Mouse (Mus musculus) lung, embryonic 14.5 days (tissue): ENCODE results near the gene Pitpnm1. TPM values are rescaled to one million over a fixed set of nuclear protein-coding genes. Genes with fewer than 3 reads are reported as not detected.
"Not testable (repeated sequence)": the region's sequence is repeated elsewhere in the genome, so short reads cannot be mapped to it uniquely, and the experiment has no call there.

ENCODE experiments used
- ATAC-seq: fragments of 200-750 bp; cut with Nextera tagmentation; 2 replicates; pipeline ENCODE4 v1.8.0; 2017; ENCODE audit warnings: mild to moderate bottlenecking, moderate TSS enrichment, moderate library complexity; ENCODE audit not compliant: insufficient read depth
- DNase-seq: peaks from one replicate; pipeline ENCODE4 v3.0.0-alpha.2; 2015
- H3K27ac ChIP-seq: fragments of 300-500 bp; sonication (generic); 2 replicates; pipeline ENCODE4 v1.5.1; 2014; ENCODE audit warnings: low read depth, mild to moderate bottlenecking, moderate library complexity
- H3K27me3 ChIP-seq: fragments of 300-500 bp; sonication (generic); 2 replicates; pipeline ENCODE4 v1.6.1; 2014; ENCODE audit warnings: low read length, control low read depth; ENCODE audit not compliant: insufficient read depth
- H3K36me3 ChIP-seq: fragments of 300-500 bp; sonication (generic); 2 replicates; pipeline ENCODE4 v1.6.1; 2014; ENCODE audit warnings: control low read depth; ENCODE audit not compliant: insufficient read depth
- H3K4me1 ChIP-seq: fragments of 300-500 bp; sonication (generic); 2 replicates; pipeline ENCODE4 v1.6.1; 2014; ENCODE audit warnings: antibody characterized with exemption, control low read depth; ENCODE audit not compliant: insufficient read depth
- H3K4me2 ChIP-seq: fragments of 300-500 bp; sonication (generic); 2 replicates; pipeline ENCODE4 v1.6.1; 2014; ENCODE audit warnings: mild to moderate bottlenecking
- H3K4me3 ChIP-seq: fragments of 300-500 bp; sonication (generic); 2 replicates; pipeline ENCODE4 v1.5.1; 2014; ENCODE audit warnings: low read depth, low read length
- H3K9ac ChIP-seq: fragments of 300-500 bp; sonication (generic); 2 replicates; pipeline ENCODE4 v1.6.1; 2014
- H3K9me3 ChIP-seq: fragments of 300-500 bp; sonication (generic); 2 replicates; pipeline ENCODE4 v1.6.1; 2016; ENCODE audit warnings: low read depth, low read length, control low read depth
- CTCF ChIP-seq: IDR thresholded peaks from 2 replicates; pipeline ENCODE4 v1.5.1; 2016; ENCODE audit warnings: antibody characterized with exemption, low read depth
- WGBS: fragments of 180-500 bp; shearing (Covaris S2); extraction: QIAGEN DNeasy Blood & Tissue Kit; methylation state at CpG from one replicate; pipeline ENCODE4 v1.1.7; 2014; 5-methylcytosine and 5-hydroxymethylcytosine counted together
- polyA plus RNA-seq: library from polyadenylated mRNA; unstranded; fragments of >200 nt; fragmentation: Nextera tagmentation; extraction: Ambion mirVana; gene quantifications from 2 replicates; pipeline ENCODE4 v1.2.1, GENCODE M21; 2014

Gene Pitpnm1
- polyA plus RNA-seq, 1 experiment from 2014 or later, result 5.5 TPM

DNA sequence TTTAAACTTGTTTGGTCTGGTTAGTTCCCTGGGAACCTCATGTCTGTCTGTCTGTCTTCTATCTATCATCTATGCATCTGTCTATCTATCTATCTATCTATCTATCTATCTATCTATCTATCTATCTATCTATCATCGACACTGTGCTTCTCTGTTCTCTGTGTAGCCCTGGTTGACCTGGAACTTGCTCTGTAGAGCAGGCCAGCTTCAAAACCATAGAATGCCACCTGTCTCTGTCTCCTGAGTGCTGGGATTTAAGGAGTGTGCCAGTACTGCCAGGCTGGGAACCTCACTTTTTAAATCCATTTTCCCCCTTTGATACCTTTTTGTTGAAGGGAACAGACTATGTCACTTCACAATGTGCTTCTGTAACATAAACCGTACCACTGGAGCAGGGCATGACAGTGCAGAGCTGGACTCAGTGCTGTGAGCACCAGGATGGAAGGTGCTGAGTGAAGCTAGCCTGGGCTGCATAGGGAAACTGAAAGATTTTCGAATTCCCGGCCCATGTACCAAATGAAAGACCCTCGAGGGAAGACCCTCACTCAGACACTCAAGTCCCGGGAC lies 38.8 kb upstream of the Pitpnm1 start:
- Histone ChIP-seq H3K36me3 (no peaks in the 10 kb centered on the region), H3K27ac (no peak overlapping the region), H3K9ac (no peak overlapping the region), H3K4me2 (no peak overlapping the region), H3K4me1 (no peaks in the 10 kb centered on the region), H3K4me3 (no peak overlapping the region), H3K27me3 (0 out of 2 replicates have a peak, but pooled peaks cover 6% of the 10 kb centered on the region), H3K9me3 (no peaks in the 10 kb centered on the region)
- no peak for TF ChIP-seq CTCF
- ATAC-seq, result no peak
- DNase-seq, result no peak
- 94% methylated on average over 6 of the region's 6 CpGs for WGBS

DNA sequence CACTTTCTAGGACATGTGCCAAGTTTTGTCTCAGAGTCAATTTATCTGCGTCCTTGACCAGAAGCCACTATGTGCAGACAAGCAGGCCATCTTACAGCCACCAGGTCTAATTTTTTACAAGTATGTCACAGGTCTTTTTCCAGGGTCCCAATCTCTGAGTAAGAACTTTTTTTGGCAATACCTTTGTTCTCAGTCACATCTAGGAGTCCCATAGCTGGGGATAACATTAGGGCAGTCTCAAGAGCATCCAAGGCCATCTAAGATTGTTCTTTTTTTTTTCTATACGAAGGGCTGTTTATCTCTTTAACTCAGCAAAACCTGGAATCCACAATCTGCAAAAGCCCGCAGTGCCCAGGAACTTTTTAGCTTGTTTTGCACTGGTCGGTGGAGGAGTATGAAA lies 36.4 kb upstream of the Pitpnm1 start:
- H3K36me3 ChIP-seq, H3K4me3 ChIP-seq, H3K9ac ChIP-seq, ATAC-seq, H3K9me3 ChIP-seq, H3K4me2 ChIP-seq, H3K4me1 ChIP-seq, H3K27me3 ChIP-seq, DNase-seq, H3K27ac ChIP-seq: not testable (repeated sequence)
- 28% methylated on average over 3 of the region's 4 CpGs for WGBS

DNA sequence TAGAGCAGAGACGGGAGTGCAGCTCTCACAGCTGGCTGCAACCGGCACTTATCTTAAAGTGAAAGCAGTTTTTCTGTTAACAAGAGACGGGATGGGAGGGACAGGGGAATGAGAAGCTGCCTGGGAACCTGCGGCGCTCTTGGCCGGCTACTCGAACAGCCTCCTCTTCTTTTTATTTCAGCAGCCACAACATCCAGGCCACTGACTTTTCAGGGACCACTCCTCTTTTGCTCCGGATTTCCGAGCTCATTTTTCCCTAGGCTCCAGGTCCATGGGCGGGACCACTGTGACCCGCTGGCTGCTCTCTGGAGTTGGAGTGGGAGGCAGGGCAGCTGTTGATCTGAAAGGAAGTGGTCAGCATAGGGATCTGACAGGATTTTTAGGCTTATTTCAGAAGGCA lies 35.3 kb upstream of the Pitpnm1 start:
- H3K9ac ChIP-seq, ATAC-seq, H3K9me3 ChIP-seq, H3K4me2 ChIP-seq, H3K36me3 ChIP-seq, H3K27ac ChIP-seq, H3K4me3 ChIP-seq, H3K27me3 ChIP-seq, H3K4me1 ChIP-seq, DNase-seq: not testable (repeated sequence)
- WGBS, result 0% methylated on average over 1 of the region's 11 CpGs

DNA sequence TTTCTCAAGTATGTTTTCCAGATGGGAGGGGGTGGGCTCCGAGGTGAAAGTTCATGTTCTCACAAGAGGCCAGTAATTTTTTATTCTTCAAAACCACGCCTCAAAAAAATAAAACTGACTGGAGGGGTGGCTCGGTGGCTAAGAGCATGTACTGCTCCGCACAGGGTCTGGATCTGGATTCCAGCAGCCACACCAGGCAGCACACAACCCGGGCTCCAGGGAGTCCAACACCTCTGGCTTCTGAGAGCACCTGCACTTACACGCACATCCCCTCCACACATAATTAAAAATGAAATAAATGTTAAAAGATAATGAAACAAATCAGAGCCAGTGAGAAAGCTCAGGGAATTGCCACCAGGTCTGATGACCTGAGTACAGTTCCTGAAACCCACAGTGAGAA lies 33.5 kb upstream of the Pitpnm1 start:
- no peaks in the 10 kb centered on the region for H3K4me1 ChIP-seq
- ATAC-seq, result no peak
- 76% methylated on average over 6 of the region's 6 CpGs for WGBS

DNA sequence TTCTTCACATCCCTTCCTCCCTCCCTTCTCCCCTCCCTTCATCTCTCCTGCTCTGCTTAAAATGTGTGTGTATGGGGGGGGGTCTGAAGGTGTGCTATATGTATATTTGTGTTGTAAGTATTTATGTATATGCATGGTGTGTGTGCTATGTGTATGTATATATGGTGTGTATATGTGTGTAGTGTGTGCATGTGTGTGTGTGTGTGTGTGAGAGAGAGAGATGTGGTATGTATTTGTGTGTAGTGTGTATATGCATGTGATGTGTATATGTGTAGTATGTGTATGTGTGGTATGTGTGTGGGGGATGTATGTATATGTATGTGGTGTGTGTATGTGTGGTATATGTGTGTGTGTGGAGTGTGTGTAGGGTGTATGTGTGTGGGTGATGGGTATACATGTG lies 32.9 kb upstream of the Pitpnm1 start:
- no peak for TF ChIP-seq CTCF
- Histone ChIP-seq H3K4me2 (no peak overlapping the region), H3K4me1 (no peaks in the 10 kb centered on the region)

More for the DNA sequence above, 33.5 kb upstream of the Pitpnm1 start:
- H3K9ac ChIP-seq, result no peak overlapping the region
- no peak overlapping the region for H3K4me3 ChIP-seq
- H3K9me3 ChIP-seq, result no peaks in the 10 kb centered on the region
- H3K27ac ChIP-seq, result no peak overlapping the region
- DNase-seq, result no peak
- H3K27me3 ChIP-seq, result 0 out of 2 replicates have a peak, but pooled peaks cover 2% of the 10 kb centered on the region
- no peak overlapping the region for H3K4me2 ChIP-seq
- no peaks in the 10 kb centered on the region for H3K36me3 ChIP-seq
- no peak for TF ChIP-seq CTCF

DNA sequence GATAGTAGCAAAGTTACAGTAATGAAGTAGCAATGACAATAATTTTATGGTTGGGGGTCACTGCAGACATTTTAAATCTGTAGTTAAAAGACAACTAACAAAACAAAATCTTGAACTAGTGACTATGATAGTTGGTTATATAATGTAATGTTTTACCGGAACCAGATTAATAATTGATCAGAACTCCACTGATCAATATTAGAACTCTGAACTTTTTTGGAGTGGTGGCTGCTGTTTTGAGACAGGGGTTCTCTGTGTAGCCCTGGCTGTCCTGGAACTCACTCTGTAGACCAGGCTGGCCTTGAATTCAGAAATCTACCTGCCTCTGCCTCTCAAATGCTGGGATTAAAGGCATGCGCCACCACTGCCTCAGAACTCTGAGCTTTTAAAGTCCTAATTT lies 31.6 kb upstream of the Pitpnm1 start:
- not testable (repeated sequence) for H3K27me3 ChIP-seq, DNase-seq, H3K4me2 ChIP-seq, ATAC-seq, H3K27ac ChIP-seq, H3K36me3 ChIP-seq, H3K4me1 ChIP-seq, H3K4me3 ChIP-seq, H3K9ac ChIP-seq, H3K9me3 ChIP-seq
- 85% methylated on average over 2 of the region's 2 CpGs for WGBS

More for the DNA sequence above, 32.9 kb upstream of the Pitpnm1 start:
- no peak for ATAC-seq
- Histone ChIP-seq H3K27me3 (0 out of 2 replicates have a peak, but pooled peaks cover 2% of the 10 kb centered on the region), H3K36me3 (no peaks in the 10 kb centered on the region), H3K27ac (no peak overlapping the region), H3K9ac (no peak overlapping the region), H3K9me3 (no peaks in the 10 kb centered on the region), H3K4me3 (no peak overlapping the region)
- DNase-seq, result no peak

DNA sequence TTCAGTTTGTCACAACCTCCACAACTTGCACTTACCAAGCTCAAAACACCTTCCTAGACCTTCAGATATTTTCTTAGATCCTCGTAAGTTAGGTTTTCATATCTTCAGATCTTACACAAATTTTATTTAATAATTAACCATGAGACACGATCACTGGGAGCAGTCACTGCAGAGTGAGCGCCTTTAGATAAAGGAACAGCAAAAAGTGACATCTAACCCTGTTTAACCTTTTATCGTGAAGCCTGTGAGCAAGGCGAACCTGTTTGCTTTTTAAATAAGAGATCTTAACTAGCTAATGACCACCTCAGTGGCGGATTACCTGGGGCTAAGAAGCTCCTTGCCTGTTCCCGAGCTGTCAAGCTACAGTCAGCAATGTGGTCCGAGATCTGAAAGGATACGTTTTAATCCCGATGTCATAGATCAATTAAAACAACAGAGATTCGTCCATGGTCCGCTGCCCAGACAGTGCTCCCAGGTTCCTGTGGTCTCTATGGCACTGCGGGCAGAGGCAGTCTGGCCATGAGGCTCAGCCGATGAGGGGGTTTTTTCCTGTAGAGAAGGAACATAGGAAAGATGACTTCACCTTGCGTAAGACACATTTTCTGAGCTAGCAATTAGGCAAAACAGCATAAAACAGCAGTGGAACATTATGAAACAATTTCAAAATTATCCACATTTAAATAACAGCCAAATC lies 30.9 kb upstream of the Pitpnm1 start:
- H3K27ac ChIP-seq, result no peak overlapping the region
- DNase-seq (no peak), ATAC-seq (no peak)
- WGBS, result 49% methylated on average over 15 of the region's 15 CpGs
- H3K4me3 ChIP-seq, result no peak overlapping the region
- H3K9ac ChIP-seq, result no peak overlapping the region
- H3K36me3 ChIP-seq, result no peaks in the 10 kb centered on the region
- no peak overlapping the region for H3K4me2 ChIP-seq
- no peaks in the 10 kb centered on the region for H3K9me3 ChIP-seq
- no peaks in the 10 kb centered on the region for H3K4me1 ChIP-seq
- H3K27me3 ChIP-seq, result 0 out of 2 replicates have a peak, but pooled peaks cover 2% of the 10 kb centered on the region
- TF ChIP-seq CTCF, result no peak
